Mouse (Mus musculus) brain, embryonic 14.5 days (tissue): ENCODE results near the gene Lipc. TPM values are rescaled to one million over a fixed set of nuclear protein-coding genes. Genes with fewer than 3 reads are reported as not detected.

Source experiments
- DNase-seq: peaks from one replicate; pipeline ENCODE4 v3.0.0-alpha.2; 2011; ENCODE audit warnings: low read depth
- CTCF ChIP-seq: fragments of 200-500 bp; IDR thresholded peaks from 2 replicates; pipeline ENCODE4 v1.5.1; 2012; ENCODE audit warnings: inconsistent platforms, mild to moderate bottlenecking, moderate library complexity, borderline replicate concordance; ENCODE audit not compliant: insufficient read depth, insufficient read length; ENCODE audit errors: extremely low read depth
- POLR2A ChIP-seq: fragments of 200-500 bp; IDR thresholded peaks from 2 replicates; pipeline ENCODE4 v1.6.1; 2012; ENCODE audit warnings: mild to moderate bottlenecking, inconsistent platforms, borderline replicate concordance; ENCODE audit not compliant: poor library complexity, insufficient read depth, insufficient read length, severe bottlenecking; ENCODE audit errors: extremely low read depth
- polyA plus RNA-seq: library from polyadenylated mRNA; depleted of rRNA; stranded (reverse); fragments of >200 nt; gene quantifications from 2 replicates; pipeline ENCODE4 v1.2.3, GENCODE M21; 2012; rRNA removed

Lipc gene
- 0.09 and 0.16 TPM in 2 replicates for polyA plus RNA-seq

GRCm38 (mm10) chr9:70952126-70952525 is at the start of gene Lipc:
Lipc (minus strand) TSS chr9:70952226.
- no peak for DNase-seq
- no peak for TF ChIP-seq POLR2A
- no peak for TF ChIP-seq CTCF

- no peak for DNase-seq
- TF ChIP-seq POLR2A (no peak), CTCF (no peak)
Observed at GRCm38 (mm10) chr9:70999161-70999560, 47.1 kb upstream of the Lipc start.

GRCm38 (mm10) chr9:70998719-70999118 is 46.7 kb upstream of the Lipc start:
- DNase-seq = peak; percentile 65

GRCm38 (mm10) chr9:70993326-70993725 is 41.3 kb upstream of the Lipc start:
- no peak for TF ChIP-seq CTCF
- no peak for TF ChIP-seq POLR2A
- DNase-seq = no peak

More at GRCm38 (mm10) chr9:70998719-70999118, 46.7 kb upstream of the Lipc start:
- TF ChIP-seq POLR2A = no peak
- no peak for TF ChIP-seq CTCF

GRCm38 (mm10) chr9:70991401-70991800 is 39.4 kb upstream of the Lipc start:
- TF ChIP-seq POLR2A (no peak), CTCF (no peak)
- DNase-seq = no peak

GRCm38 (mm10) chr9:70987210-70987609 is 35.2 kb upstream of the Lipc start:
- no peak for TF ChIP-seq POLR2A
- no peak for TF ChIP-seq CTCF
- peak; percentile 42 for DNase-seq

GRCm38 (mm10) chr9:70982991-70983480 is 31.0 kb upstream of the Lipc start:
- TF ChIP-seq CTCF (no peak), POLR2A (no peak)
- no peak for DNase-seq

- no peak for DNase-seq
Observed at GRCm38 (mm10) chr9:70981721-70982120, 29.7 kb upstream of the Lipc start.

GRCm38 (mm10) chr9:70979641-70980040 is 27.6 kb upstream of the Lipc start:
- DNase-seq = no peak
- no peak for TF ChIP-seq CTCF
- TF ChIP-seq POLR2A = no peak

More at GRCm38 (mm10) chr9:70981721-70982120, 29.7 kb upstream of the Lipc start:
- TF ChIP-seq CTCF (no peak), POLR2A (no peak)

- TF ChIP-seq CTCF (no peak), POLR2A (no peak)
- DNase-seq = no peak
Observed at GRCm38 (mm10) chr9:70979171-70979570, 27.1 kb upstream of the Lipc start.

- DNase-seq = no peak
- TF ChIP-seq CTCF (no peak), POLR2A (no peak)
Observed at GRCm38 (mm10) chr9:70977392-70977791, 25.4 kb upstream of the Lipc start.

GRCm38 (mm10) chr9:70975921-70976320 is 23.9 kb upstream of the Lipc start:
- no peak for DNase-seq
- TF ChIP-seq POLR2A (no peak), CTCF (no peak)
